Mouse (Mus musculus) T-cell, adult 2 months (primary cell): ENCODE data around the gene Swsap1.
A peak's percentile ranks its signal among the peaks of the same experiment; 100 is the strongest.

Source experiments
- DNase-seq: peaks from one replicate; pipeline ENCODE4 v3.0.0; 2022; ENCODE audit warnings: low spot score

Swsap1 gene

DNA sequence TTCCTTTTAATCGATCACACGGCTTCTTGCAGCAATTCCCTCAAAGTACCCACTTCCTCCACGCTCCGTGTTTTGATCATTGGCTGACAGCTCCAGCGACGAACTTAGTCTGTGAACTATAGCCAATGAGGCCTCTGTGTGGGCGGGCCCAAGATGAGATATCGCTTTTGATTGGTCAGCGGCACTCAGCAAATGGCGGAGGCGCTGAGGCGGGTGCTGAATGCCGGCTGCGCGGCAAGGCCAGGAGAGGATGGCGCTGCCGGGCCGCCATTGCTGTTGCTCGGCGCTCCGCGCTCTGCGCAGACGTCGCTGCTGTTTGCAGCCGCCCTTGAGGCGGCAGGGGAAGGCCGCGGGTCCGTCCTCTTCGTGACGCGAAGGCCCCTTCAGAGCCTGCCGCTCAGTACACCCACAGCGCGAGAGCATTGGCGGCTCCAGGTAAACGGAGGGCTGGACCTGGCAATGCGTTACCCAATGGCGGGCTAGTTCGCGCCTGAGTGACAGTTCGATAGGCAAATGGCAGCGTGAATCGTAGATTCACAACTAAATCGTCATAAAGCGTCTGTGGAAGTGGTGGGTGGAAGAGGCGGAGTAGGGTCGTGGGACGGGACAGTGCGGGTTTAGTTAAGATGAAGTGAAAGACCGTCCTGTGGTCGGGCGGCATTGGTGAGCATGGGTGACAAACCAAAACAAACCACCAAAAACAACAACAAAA is at the start of gene Swsap1:
Gene Swsap1, plus strand, starts transcription at position 186 of the 712 bp plus-strand sequence.
- DNase-seq, result peak; percentile 98

- peak; percentile 28 for DNase-seq
These were observed 47.3 kb upstream of the Swsap1 start for GRCm38 (mm10) chr9:21908216-21908615.

GRCm38 (mm10) chr9:21909474-21910223 is 45.9 kb upstream of the Swsap1 start:
- DNase-seq, result no peak

- no peak for DNase-seq
These were observed 38.6 kb upstream of the Swsap1 start for GRCm38 (mm10) chr9:21916851-21917492.

GRCm38 (mm10) chr9:21917493-21918034 is 38.0 kb upstream of the Swsap1 start:
- no peak for DNase-seq

DNA sequence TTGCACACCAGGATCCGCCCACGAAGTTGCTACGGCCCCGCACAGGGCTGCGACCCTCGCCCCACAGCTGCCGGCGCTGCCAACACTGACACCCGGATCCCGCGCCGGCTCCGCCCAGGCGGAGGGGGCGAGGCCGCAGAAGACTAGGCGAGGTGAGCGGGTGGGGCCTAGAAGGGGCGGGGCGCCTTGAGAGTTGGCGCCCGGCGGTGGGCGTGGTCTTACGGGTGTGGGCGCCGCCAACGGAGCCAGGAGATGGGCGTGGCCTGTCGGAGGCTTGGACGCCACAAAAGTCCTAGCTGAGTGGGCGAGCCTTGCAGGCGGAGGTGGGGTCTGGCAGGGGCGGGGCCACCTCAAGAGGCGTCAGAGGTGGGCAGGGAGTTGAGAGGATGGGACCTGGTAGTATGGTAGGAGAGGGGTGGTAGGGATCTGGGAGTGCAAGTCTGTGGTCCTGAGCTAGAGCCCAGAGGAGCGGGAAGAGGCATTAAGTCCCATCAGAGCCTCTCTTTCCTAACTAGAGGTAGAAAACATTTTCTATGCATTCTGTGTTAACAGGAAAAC is 37.4 kb upstream of the Swsap1 start, which contains the start of gene Rab3d:
Gene Rab3d, minus strand, starts transcription at position 158 of the 558 bp plus-strand sequence.
- DNase-seq, result peak; percentile 89

DNA sequence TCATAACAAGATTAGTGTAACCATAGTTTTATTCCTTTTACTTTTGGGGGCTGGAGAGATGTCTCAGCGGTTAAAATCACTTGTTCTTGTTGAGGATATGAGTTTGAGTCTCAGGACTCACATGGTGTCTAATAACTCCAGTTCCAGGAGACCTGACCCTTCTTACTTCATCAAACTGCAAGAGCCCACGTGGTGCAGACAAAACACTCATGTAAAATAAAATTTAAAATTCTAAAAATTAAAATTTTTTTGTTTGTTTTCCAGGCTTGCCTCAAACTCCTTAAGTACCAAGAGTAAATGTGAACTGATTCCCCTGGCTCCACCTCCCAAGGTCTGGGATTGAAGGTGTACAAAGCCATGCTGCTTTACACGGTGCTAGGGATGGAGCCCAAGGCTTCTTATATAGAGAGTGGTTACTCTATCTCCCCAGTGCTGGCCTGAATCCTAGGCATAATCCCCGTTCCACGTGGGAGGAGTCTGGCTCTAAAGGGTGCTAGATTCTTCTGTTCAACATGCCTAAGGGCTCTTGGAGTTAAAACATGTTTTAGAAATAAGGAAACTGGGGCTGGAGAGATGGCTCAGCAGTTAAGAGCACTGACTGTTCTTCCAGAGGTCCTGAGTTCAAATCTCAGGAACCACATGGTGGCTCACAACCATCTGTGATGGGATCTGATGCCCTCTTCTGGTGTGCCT is 36.7 kb upstream of the Swsap1 start:
- no peak for DNase-seq

DNA sequence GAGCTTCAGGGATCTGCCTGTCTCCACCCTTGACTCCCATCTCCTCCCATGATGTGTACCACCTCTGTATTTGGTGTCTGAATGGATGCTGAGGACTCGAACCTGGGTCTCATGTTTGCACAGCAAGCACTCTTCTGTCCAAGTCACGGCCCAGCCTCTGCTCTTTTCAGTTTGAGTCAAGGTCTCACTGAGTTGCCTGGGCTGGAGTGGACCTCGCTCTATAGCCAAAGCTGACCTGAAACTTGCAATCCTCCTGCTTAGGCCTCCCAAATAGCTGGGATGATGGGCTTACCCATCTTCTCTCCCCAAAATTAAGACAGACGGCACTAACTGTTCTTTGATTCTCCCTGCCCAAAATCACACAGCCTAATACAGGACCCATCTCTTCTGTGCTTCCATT is 32.5 kb upstream of the Swsap1 start:
- no peak for DNase-seq

GRCm38 (mm10) chr9:21923490-21924098 is 32.0 kb upstream of the Swsap1 start:
- DNase-seq, result no peak

DNA sequence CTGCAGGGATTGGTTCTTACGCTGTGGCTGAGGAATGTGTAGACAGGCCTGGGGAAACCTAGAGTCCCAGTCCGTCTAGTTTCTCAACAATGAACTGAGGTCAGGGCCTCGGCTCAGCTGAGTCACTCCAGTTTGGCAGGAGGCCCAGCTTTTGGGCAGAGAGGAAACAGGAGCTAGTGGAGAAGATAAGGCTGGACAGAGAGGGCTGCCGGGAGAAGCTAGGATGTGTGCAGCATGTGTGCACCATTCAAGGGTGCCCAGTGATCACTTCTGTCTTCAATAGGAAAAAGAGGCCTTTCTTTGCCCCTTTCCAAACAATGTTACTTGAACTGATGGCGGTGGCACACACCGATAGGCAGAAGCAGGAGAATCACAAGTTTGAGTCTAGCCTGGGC is 31.5 kb upstream of the Swsap1 start:
- DNase-seq, result no peak

GRCm38 (mm10) chr9:21925034-21925433 is 30.5 kb upstream of the Swsap1 start:
- no peak for DNase-seq

- no peak for DNase-seq
These were observed 30.0 kb upstream of the Swsap1 start for GRCm38 (mm10) chr9:21925506-21925905.

DNA sequence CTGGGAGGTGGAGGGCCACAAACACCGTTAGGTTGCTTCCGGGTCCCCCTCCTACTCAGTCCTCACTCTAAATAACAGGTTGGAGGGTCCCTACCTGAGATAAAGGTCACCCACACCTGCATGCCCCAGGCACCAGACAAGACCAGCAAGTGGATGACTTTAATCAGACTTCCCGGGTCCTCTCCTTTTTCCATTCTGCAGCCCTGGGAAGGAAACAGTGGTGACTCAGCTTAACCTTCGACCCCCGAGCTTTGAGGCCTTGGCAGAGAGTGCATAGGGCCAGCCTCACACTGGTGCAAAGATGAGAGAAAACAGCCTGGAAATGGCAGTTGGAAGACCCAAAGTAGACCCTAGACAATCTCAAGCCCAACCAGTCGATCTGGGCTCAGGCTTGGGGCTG is 29.4 kb upstream of the Swsap1 start:
- DNase-seq, result no peak

DNA sequence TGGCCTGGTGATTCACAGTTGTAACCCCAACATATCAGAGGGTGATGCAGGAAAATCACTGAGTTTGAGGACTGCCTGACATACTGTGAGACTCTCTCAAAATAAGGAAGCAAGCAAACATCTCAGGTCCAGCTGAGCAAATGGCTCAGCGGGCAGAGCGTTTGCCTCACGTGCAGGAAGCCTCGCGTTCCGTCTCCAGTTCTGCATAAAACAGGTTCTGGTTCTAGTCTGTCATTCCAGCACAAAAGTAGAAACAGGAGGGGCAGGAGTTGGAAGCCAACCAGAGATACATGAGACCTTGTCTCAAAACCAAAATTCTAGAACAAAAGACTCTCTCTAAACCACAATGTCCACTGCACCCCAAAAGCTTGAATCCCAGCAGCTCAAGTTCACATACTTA is 28.8 kb upstream of the Swsap1 start:
- no peak for DNase-seq

DNA sequence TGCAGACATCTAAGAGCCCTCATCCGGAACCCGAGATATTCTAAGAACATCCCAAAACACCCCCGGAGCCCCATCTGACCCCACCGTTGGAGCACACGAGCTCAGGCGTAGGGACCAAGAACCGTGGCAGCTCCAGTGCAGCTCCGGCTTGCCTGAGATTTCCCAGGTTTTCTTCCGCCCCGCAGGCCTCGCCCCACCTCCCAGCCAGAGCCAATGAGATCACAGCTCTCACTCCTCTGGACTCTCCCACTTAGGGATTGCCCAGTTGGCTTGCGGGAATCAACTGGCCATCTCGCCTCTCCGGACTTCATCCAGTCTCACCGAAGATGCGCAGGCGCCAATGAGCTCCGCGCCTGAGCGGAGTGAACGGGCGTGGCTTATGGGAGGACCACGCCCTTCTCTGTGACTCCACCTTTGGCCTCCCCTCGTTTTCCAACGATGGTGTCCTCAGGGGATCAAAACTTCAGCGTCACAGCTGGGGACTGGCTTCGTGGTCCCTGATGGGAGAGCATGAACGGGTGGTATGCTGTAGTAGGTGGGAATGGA is 28.3 kb upstream of the Swsap1 start, which contains the start of the genes Ccdc159 and Tmem205:
Gene Ccdc159, plus strand, starts transcription at position 264 of the 546 bp plus-strand sequence.
Gene Tmem205, minus strand, starts transcription at position 349 of the 546 bp plus-strand sequence.
- no peak for DNase-seq

GRCm38 (mm10) chr9:21929208-21929607 is 26.3 kb upstream of the Swsap1 start:
- DNase-seq, result no peak

DNA sequence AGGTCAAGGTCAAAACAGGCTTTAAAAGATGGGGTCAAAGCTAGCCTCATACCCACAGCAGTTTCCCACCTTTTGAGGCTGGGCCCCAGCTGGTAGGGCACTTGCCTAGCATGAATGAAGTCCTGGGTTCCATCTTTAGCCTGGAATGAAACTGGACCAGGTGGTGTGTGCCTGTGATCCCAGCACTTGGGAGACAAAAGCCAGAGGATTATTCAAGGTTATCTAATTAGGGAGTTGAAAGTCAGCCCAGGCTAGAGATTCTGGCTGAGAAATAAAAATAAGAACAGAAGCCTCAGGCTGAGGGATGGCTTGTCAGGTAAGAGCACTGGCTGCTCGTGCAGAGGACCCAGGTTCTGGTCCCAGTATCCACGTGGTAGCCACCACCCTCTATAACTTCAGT is 23.5 kb upstream of the Swsap1 start:
- DNase-seq, result no peak

DNA sequence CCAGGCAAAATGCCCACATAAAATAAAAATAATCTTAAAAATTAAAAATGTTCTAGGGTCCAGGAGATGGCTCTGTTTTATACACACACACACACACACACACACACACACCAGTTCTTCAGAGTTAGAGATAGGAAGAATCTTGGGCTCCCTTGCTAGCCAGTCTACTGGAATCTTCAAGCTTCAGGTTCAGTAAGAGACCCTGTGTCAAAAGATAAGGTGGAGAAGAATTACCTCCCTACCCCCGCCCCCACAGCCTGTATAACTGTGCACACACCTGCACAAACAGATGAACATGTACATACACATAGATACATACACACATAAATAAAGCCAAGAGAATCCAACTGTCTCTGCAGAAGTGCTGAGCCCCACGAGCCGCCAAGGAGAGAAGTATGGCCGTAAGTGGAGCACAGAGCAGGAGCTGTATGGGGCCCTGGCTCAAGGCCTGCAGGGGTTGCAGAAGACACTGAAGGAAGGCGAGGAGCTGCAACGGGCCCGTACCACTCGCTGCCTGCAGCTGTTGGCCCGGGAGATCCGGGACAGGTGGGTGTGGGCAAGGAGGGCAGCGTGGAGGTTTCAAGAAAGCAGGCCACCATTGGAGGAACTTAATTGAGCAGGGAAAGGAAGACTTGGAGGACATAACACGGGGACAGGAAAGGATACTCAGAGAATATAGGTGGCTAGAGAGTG is 23.0 kb upstream of the Swsap1 start:
- DNase-seq, result no peak

GRCm38 (mm10) chr9:21934021-21934420 is 21.5 kb upstream of the Swsap1 start:
- DNase-seq, result no peak

GRCm38 (mm10) chr9:21935466-21936131 is 20.0 kb upstream of the Swsap1 start:
- DNase-seq, result no peak
